Mouse (Mus musculus) small intestine, adult 2 months (tissue): ENCODE measurements around the gene Zc3h4.

ENCODE experiments used
- CTCF ChIP-seq: fragments of 200-500 bp; IDR thresholded peaks from 2 replicates; pipeline ENCODE4 v1.5.1; 2012; ENCODE audit warnings: low read depth, mild to moderate bottlenecking, control low read depth, inconsistent platforms, low read length, moderate library complexity, mixed read lengths; ENCODE audit not compliant: insufficient replicate concordance, insufficient read length; ENCODE audit errors: extremely low read depth
- POLR2A ChIP-seq: fragments of 200-500 bp; IDR thresholded peaks from 2 replicates; pipeline ENCODE4 v1.6.1; 2012; ENCODE audit warnings: low read depth, mild to moderate bottlenecking, control low read depth, inconsistent platforms, low read length, moderate library complexity

DNA sequence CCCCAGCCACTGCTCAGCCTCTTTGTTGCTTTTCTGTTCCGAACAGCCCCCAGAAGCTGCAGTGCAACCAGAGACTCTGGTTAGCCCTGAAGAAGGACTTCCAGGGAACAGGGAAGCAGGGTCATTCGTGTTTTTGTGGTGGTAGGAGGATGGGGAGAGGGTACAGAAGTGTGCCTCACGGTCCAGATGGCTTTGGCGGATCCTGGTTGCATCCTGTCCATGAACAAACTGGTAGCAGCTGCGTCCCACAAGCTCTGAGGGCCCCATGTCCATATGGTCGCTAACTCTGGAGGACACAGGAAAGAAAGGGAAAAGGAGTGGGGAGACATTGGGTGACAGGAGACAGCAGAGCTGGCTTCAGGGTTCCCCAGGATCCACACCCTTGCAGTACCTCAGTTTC lies 60.4 kb downstream of the Zc3h4 start:
- TF ChIP-seq POLR2A (no peak), CTCF (no peak)
